Mouse (Mus musculus): ENCODE data around the gene Ino80.

DNA sequence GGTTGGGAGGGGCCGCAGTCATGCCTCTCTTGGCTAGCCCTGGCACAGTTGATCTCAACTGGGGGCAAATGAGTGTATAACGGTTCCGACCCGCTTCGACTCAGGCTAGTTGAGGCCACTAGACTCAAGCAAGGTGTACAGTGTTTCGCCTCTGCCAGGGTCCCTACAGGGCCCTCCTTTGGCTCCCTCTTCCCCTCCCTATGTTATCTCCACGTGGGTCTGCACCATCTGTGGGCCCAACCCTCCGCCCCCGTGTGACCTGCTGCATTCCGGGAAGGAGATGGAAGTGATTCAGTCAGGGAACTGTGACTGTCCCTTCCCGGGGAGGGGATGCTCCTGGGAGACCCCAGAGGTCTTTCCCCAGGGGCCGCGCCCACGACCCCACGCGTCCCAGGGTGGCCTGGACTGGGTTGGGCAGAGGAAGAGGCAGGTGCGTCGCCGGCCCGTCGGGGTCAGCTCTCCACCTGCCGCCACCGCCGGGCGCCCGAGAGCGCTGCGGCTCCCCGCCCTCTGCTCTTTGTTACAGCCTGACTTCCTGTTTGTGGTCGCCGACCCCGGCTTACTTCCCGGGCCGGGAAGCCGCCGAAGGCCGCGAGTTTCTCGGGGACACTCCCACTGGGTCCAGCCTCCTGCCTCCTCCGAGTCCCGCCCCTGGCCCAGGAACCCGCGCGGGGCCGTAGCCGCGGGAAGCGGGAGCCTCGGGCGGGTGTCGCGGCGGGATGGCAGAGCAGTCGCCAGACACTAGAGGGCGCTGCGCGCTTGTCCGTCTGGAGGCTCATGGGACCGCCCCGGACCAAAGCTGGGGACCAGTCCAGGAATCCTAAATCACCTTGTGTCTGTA lies 139.8 kb downstream of the Ino80 start:
- TF ChIP-seq POLR2A (IDR thresholded peaks at IDR 0.05; ENCODE audit: borderline replicate concordance, low read depth, low read length) (no peak), CTCF (IDR thresholded peaks at IDR 0.05; ENCODE audit: low read depth, low read length) (peak; percentile 74)
